Mouse (Mus musculus) E14TG2a.4 (cell line): ENCODE measurements around the gene Lingo3.

Source experiments
- CTCF ChIP-seq: conservative IDR thresholded peaks from 2 replicates; pipeline ENCODE4 v1.5.1; 2014; ENCODE audit warnings: low read length
- NANOG ChIP-seq: IDR thresholded peaks from 2 replicates; pipeline ENCODE4 v1.6.1; 2014; ENCODE audit warnings: borderline replicate concordance, low read length, mixed read lengths

GRCm38 (mm10) chr10:80824827-80825226 is 19.0 kb downstream of the Lingo3 start:
- TF ChIP-seq CTCF: no peak
- no peak for TF ChIP-seq NANOG
